Mouse (Mus musculus): Measurements from ENCODE around the gene Rgl1.

DNA sequence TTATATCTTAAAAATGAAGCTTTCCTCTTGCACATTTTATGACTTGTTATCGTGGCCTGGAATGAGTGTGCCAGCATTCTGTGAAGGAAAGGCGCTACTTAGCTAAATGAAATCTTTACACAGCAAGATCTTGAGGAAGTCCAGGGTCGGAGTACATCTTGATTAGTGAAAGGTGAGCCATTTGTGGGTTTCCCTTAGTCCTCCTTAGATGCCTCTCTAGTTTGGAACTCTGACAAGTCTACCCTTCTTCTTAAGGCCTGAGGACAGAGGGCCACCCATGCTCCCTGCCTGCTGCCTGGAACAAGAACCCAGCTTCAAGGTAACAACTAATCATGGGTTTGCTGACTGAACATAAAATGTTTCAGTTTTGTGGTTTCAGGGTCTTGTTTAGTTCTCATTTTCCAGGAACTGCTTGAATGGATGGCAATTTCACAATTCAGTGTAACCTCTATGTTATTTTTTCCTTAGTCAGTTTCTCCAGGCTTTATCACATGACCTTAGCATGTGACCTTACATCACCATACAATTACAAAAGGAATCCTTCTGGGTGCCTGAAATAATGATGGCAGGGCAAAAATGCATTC lies 225.8 kb downstream of the Rgl1 start:
- TF ChIP-seq CTCF (IDR thresholded peaks at IDR 0.05; ENCODE audit: low read depth) (no peak), EP300 (IDR thresholded peaks at IDR 0.05; ENCODE audit: low read depth) (no peak)

All from heart, postnatal 0 days (tissue).